Mouse (Mus musculus): ENCODE measurements around the gene Ada.
"Not testable (repeated sequence)": the region's sequence is repeated elsewhere in the genome, so short reads cannot be mapped to it uniquely, and the experiment has no call there.

The Ada gene

GRCm38 (mm10) chr2:163696763-163697162 lies 53.3 kb downstream of the Ada start:
- no peak for DNase-seq (ENCODE audit: low spot score)

- no peak for DNase-seq (ENCODE audit: low spot score)
Observed at GRCm38 (mm10) chr2:163693716-163694314, 56.2 kb downstream of the Ada start.

- DNase-seq (ENCODE audit: low spot score) = no peak
Observed at GRCm38 (mm10) chr2:163692873-163693612, 57.0 kb downstream of the Ada start.

GRCm38 (mm10) chr2:163691846-163692605 lies 58.0 kb downstream of the Ada start:
- DNase-seq (ENCODE audit: low spot score) = no peak

GRCm38 (mm10) chr2:163690409-163691304 lies 59.4 kb downstream of the Ada start:
- DNase-seq (ENCODE audit: low spot score) = no peak

- no peak for DNase-seq (ENCODE audit: low spot score)
Observed at GRCm38 (mm10) chr2:163689771-163690170, 60.3 kb downstream of the Ada start.

- DNase-seq (ENCODE audit: low spot score) = not testable (repeated sequence)
Observed at GRCm38 (mm10) chr2:163688377-163688776, 61.7 kb downstream of the Ada start.

- no peak for DNase-seq (ENCODE audit: low spot score)
Observed at GRCm38 (mm10) chr2:163686886-163687285, 63.2 kb downstream of the Ada start.

GRCm38 (mm10) chr2:163686233-163686632 lies 63.8 kb downstream of the Ada start:
- DNase-seq (ENCODE audit: low spot score) = no peak

GRCm38 (mm10) chr2:163685761-163686200 lies 64.3 kb downstream of the Ada start:
- no peak for DNase-seq (ENCODE audit: low spot score)

GRCm38 (mm10) chr2:163685287-163685686 lies 64.8 kb downstream of the Ada start:
- no peak for DNase-seq (ENCODE audit: low spot score)

- no peak for DNase-seq (ENCODE audit: low spot score)
Observed at GRCm38 (mm10) chr2:163682344-163682743, 67.7 kb downstream of the Ada start.

- no peak for DNase-seq (ENCODE audit: low spot score)
Observed at GRCm38 (mm10) chr2:163676745-163677144, 73.3 kb downstream of the Ada start.

All from testis, postnatal 14 days (tissue).